ENCODE assay signal across 10 mouse cellular contexts in genomic region chr13:109651790-109652605, GRCm38 (mm10).
A peak's percentile ranks its signal among the peaks of the same experiment; 100 is the strongest.
DNase-seq lines count a peak whose midpoint lies in the region; ATAC-seq and TF ChIP-seq lines count a peak whose summit lies in the region.
"Had no signal": no experiment of that assay in that cellular context is flagged by ENCODE, and none has a peak within 500 bp of the region (broad histone marks: within the 10 kb centered on the region; RNA-seq: fewer than 3 reads in every experiment).

No protein-coding gene starts in this region.

- no peak for DNase-seq in heart, postnatal 10 days
- peak; percentile 37 for DNase-seq in G1E (ENCODE audit: low spot score)
- peak; percentile 83 for DNase-seq in c-Kit-positive CD71-positive TER-119-positive erythroid progenitor cells, embryonic 14.5 days (ENCODE audit: low spot score)
- DNase-seq in retina, postnatal 1 day, result no peak
- no peak for DNase-seq in embryo, embryonic 10 days (ENCODE audit: low spot score)
- DNase-seq in midbrain, postnatal 0 days (ENCODE audit: low spot score), result no peak

- H3K9me3 ChIP-seq in heart, embryonic 16.5 days (replicated peaks; ENCODE audit: control insufficient read depth, low read length), result no peaks in the 10 kb centered on the region
- no peaks in the 10 kb centered on the region for H3K9me3 ChIP-seq in G1E (replicated peaks)
- H3K9me3 ChIP-seq in liver, embryonic 16.5 days (replicated peaks; ENCODE audit: control insufficient read depth, low read length), result no peaks in the 10 kb centered on the region
- no peaks in the 10 kb centered on the region for H3K9me3 ChIP-seq in midbrain, postnatal 0 days (ENCODE audit: low read length)
- H3K9me3 ChIP-seq: embryonic facial prominence, embryonic 15.5 days; neural tube, embryonic 15.5 days had no signal

- no peaks in the 10 kb centered on the region for H3K36me3 ChIP-seq in heart, embryonic 16.5 days (ENCODE audit: control insufficient read depth, insufficient read depth)
- H3K36me3 ChIP-seq in G1E (replicated peaks), result no peaks in the 10 kb centered on the region
- H3K36me3 ChIP-seq in liver, embryonic 16.5 days (ENCODE audit: control insufficient read depth, insufficient read depth), result no peaks in the 10 kb centered on the region
- no peaks in the 10 kb centered on the region for H3K36me3 ChIP-seq in midbrain, postnatal 0 days (ENCODE audit: insufficient read depth, low read length)
- H3K36me3 ChIP-seq: embryonic facial prominence, embryonic 15.5 days; neural tube, embryonic 15.5 days had no signal

- TF ChIP-seq CTCF in G1E (IDR thresholded peaks at IDR 0.05; ENCODE audit: low read depth, low read length), result no peak
- TF ChIP-seq CTCF in midbrain, postnatal 0 days (IDR thresholded peaks at IDR 0.05), result no peak

- 0 out of 2 replicates have a peak, but pooled peaks have one; percentile 58 for ATAC-seq in heart, embryonic 16.5 days (replicated peaks; ENCODE audit: extremely low read depth, insufficient read depth, low FRiP score)
- peak; percentile 69 for ATAC-seq in G1E (ENCODE audit: extremely low read depth, insufficient number of reproducible peaks, low FRiP score, poor library complexity, severe bottlenecking)
- ATAC-seq in liver, embryonic 16.5 days (ENCODE audit: low read depth), result peak; percentile 95
- no peak for ATAC-seq in midbrain, postnatal 0 days (ENCODE audit: low FRiP score)

- H3K27ac ChIP-seq in heart, embryonic 16.5 days (ENCODE audit: low read length), result no peak overlapping the region
- peak overlapping the region; percentile 91 for H3K27ac ChIP-seq in liver, embryonic 16.5 days (ENCODE audit: low read length)
- H3K27ac ChIP-seq in midbrain, postnatal 0 days (ENCODE audit: low read depth, low read length), result no peak overlapping the region
- H3K27ac ChIP-seq: embryonic facial prominence, embryonic 15.5 days; neural tube, embryonic 15.5 days had no signal

- 47% methylated on average over 10 of the region's 10 CpGs for WGBS in heart, embryonic 16.5 days
- WGBS in liver, embryonic 16.5 days (ENCODE audit: insufficient replicate concordance), result 41% methylated on average over 10 of the region's 10 CpGs
- 74% methylated on average over 10 of the region's 10 CpGs for WGBS in midbrain, postnatal 0 days

- H3K4me1 ChIP-seq in heart, embryonic 16.5 days (ENCODE audit: control insufficient read depth, insufficient read depth, low read length), result peaks cover 21% of the 10 kb centered on the region
- H3K4me1 ChIP-seq in G1E (ENCODE audit: insufficient read depth, low read depth, low read length), result peaks cover 45% of the 10 kb centered on the region
- H3K4me1 ChIP-seq in liver, embryonic 16.5 days (ENCODE audit: control insufficient read depth, low read depth, low read length), result peaks cover 39% of the 10 kb centered on the region
- H3K4me1 ChIP-seq in midbrain, postnatal 0 days (ENCODE audit: insufficient read depth, low read length), result no peaks in the 10 kb centered on the region
- H3K4me1 ChIP-seq: neural tube, embryonic 15.5 days had no signal

- no peak overlapping the region for H3K4me3 ChIP-seq in heart, embryonic 16.5 days (ENCODE audit: low read length)
- no peak overlapping the region; the same call in 1 of the 2 replicates for H3K4me3 ChIP-seq in G1E (ENCODE audit: low read depth, low read length)
- no peak overlapping the region for H3K4me3 ChIP-seq in liver, embryonic 16.5 days (ENCODE audit: low read depth, low read length)
- no peak overlapping the region for H3K4me3 ChIP-seq in midbrain, postnatal 0 days (ENCODE audit: low read depth, low read length)
- H3K4me3 ChIP-seq: embryonic facial prominence, embryonic 15.5 days; neural tube, embryonic 15.5 days had no signal

- H3K9ac ChIP-seq in heart, embryonic 16.5 days (ENCODE audit: low read length), result no peak overlapping the region
- peak overlapping the region; percentile 25 for H3K9ac ChIP-seq in liver, embryonic 16.5 days (ENCODE audit: low read depth, low read length)
- H3K9ac ChIP-seq in midbrain, postnatal 0 days (replicated peaks; ENCODE audit: low read length, poor library complexity, severe bottlenecking), result no peak overlapping the region
- H3K9ac ChIP-seq: embryonic facial prominence, embryonic 15.5 days; neural tube, embryonic 15.5 days had no signal

- intact Hi-C loops in heart, postnatal 10 days (cut with DNase I), result no loop called here

- no peak overlapping the region for H3K4me2 ChIP-seq in heart, embryonic 16.5 days (ENCODE audit: low read depth, low read length)
- H3K4me2 ChIP-seq in liver, embryonic 16.5 days (ENCODE audit: low read depth, low read length), result peak overlapping the region; percentile 47
- H3K4me2 ChIP-seq in midbrain, postnatal 0 days (ENCODE audit: low read depth, low read length, poor library complexity, severe bottlenecking), result no peak overlapping the region
- H3K4me2 ChIP-seq: embryonic facial prominence, embryonic 15.5 days; neural tube, embryonic 15.5 days had no signal

- no peaks in the 10 kb centered on the region for H3K27me3 ChIP-seq in heart, embryonic 16.5 days (ENCODE audit: control insufficient read depth, insufficient read depth, low read length)
- no peaks in the 10 kb centered on the region for H3K27me3 ChIP-seq in G1E (ENCODE audit: insufficient read depth, low read length)
- H3K27me3 ChIP-seq in liver, embryonic 16.5 days (ENCODE audit: control insufficient read depth, insufficient read depth, low read depth, low read length), result no peaks in the 10 kb centered on the region
- no peaks in the 10 kb centered on the region for H3K27me3 ChIP-seq in midbrain, postnatal 0 days (ENCODE audit: insufficient read depth, low read length)
- H3K27me3 ChIP-seq: neural tube, embryonic 15.5 days had no signal

Comparison
In these comparisons a context has a peak if more than half of its experiments do, and no peak if none do; other contexts are left out.
1. DNase-seq: peak in G1E (single experiment) and c-Kit-positive CD71-positive TER-119-positive erythroid progenitor cells, embryonic 14.5 days (single experiment); none in heart, postnatal 10 days (0 of 2), retina, postnatal 1 day (single experiment), embryo, embryonic 10 days (single experiment) and midbrain, postnatal 0 days (single experiment).